25 mouse cellular contexts compared by ENCODE assay signal in genomic region chr3:104629810-104630209, GRCm38 (mm10). TPM values are rescaled to one million over a fixed set of nuclear protein-coding genes. Genes with fewer than 3 reads are reported as not detected.
DNase-seq lines count a peak whose midpoint lies in the region; ATAC-seq and TF ChIP-seq lines count a peak whose summit lies in the region.
"Had no signal": no experiment of that assay in that cellular context is flagged by ENCODE, and none has a peak within 500 bp of the region (broad histone marks: within the 10 kb centered on the region; RNA-seq: fewer than 3 reads in every experiment).

No protein-coding gene starts in this region.

- no peak overlapping the region for H3K9ac ChIP-seq in forebrain, embryonic 14.5 days (ENCODE audit: low read length)
- no peak overlapping the region for H3K9ac ChIP-seq in midbrain, postnatal 0 days (replicated peaks; ENCODE audit: low read length, poor library complexity, severe bottlenecking)
- H3K9ac ChIP-seq: embryonic facial prominence, embryonic 12.5 days; forebrain, embryonic 13.5 days; hindbrain, embryonic 15.5 days; liver, embryonic 14.5 days; lung, embryonic 15.5 days; neural tube, embryonic 12.5 days had no signal

- no peaks in the 10 kb centered on the region for H3K27me3 ChIP-seq in forebrain, embryonic 14.5 days (replicated peaks; ENCODE audit: control insufficient read depth, insufficient read depth, low read length)
- H3K27me3 ChIP-seq in forebrain, embryonic 10.5 days (ENCODE audit: poor library complexity, severe bottlenecking): no peaks in the 10 kb centered on the region
- no peaks in the 10 kb centered on the region for H3K27me3 ChIP-seq in midbrain, postnatal 0 days (ENCODE audit: insufficient read depth, low read length)
- H3K27me3 ChIP-seq: embryonic facial prominence, embryonic 12.5 days; forebrain, embryonic 13.5 days; hindbrain, embryonic 15.5 days; lung, embryonic 15.5 days; megakaryocyte, embryonic 14.5 days; neural tube, embryonic 12.5 days had no signal

- DNase-seq in forebrain, embryonic 14.5 days (ENCODE audit: low spot score): peak; percentile 21
- no peak for DNase-seq in forebrain, embryonic 10.5 days (ENCODE audit: extremely low spot score, low spot score)
- DNase-seq in layer of hippocampus, adult 2 months (ENCODE audit: low spot score in 2 of 2): no peak
- DNase-seq in layer of hippocampus, postnatal 25 days (ENCODE audit: extremely low spot score in 1 of 2, low spot score in 1 of 2): no peak
- DNase-seq in brain, adult 2 months (ENCODE audit: low read depth, low spot score): peak; percentile 55
- DNase-seq in midbrain, postnatal 0 days (ENCODE audit: low spot score): no peak
- no peak for DNase-seq in embryo, embryonic 11 days
- DNase-seq: cerebellum, adult 18-20 months; cerebellum, postnatal 25 days; gastrocnemius, postnatal 36 days; heart, postnatal 36 days; kidney, adult 9 months; kidney, postnatal 25 days; lung, postnatal 36 days; thymus, postnatal 14 days had no signal

- H3K9me3 ChIP-seq in forebrain, embryonic 14.5 days (replicated peaks; ENCODE audit: control insufficient read depth, low read length): no peaks in the 10 kb centered on the region
- no peaks in the 10 kb centered on the region for H3K9me3 ChIP-seq in forebrain, embryonic 10.5 days
- no peaks in the 10 kb centered on the region for H3K9me3 ChIP-seq in midbrain, postnatal 0 days (ENCODE audit: low read length)
- H3K9me3 ChIP-seq: embryonic facial prominence, embryonic 12.5 days; forebrain, embryonic 13.5 days; hindbrain, embryonic 15.5 days; lung, embryonic 15.5 days; megakaryocyte, embryonic 14.5 days; neural tube, embryonic 12.5 days had no signal

- no peaks in the 10 kb centered on the region for H3K36me3 ChIP-seq in forebrain, embryonic 14.5 days (ENCODE audit: control insufficient read depth, insufficient read depth, low read length)
- H3K36me3 ChIP-seq in forebrain, embryonic 10.5 days (replicated peaks): 0 out of 2 replicates have a peak, but pooled peaks cover 3% of the 10 kb centered on the region
- no peaks in the 10 kb centered on the region for H3K36me3 ChIP-seq in midbrain, postnatal 0 days (ENCODE audit: insufficient read depth, low read length)
- H3K36me3 ChIP-seq: embryonic facial prominence, embryonic 12.5 days; hindbrain, embryonic 15.5 days; lung, embryonic 15.5 days; neural tube, embryonic 12.5 days had no signal

- ATAC-seq in forebrain, embryonic 14.5 days: no peak
- 0 out of 2 replicates have a peak, but pooled peaks have one; percentile 31 for ATAC-seq in midbrain, postnatal 0 days (ENCODE audit: low FRiP score)
- ATAC-seq: CD4-positive, CD25-positive, alpha-beta regulatory T cell, adult 4 months; forebrain, embryonic 13.5 days; intestine, embryonic 16.5 days had no signal

- H3K4me1 ChIP-seq in forebrain, embryonic 14.5 days (ENCODE audit: control insufficient read depth, insufficient read depth, low read length): no peaks in the 10 kb centered on the region
- peaks cover 9% of the 10 kb centered on the region for H3K4me1 ChIP-seq in forebrain, embryonic 10.5 days
- no peaks in the 10 kb centered on the region for H3K4me1 ChIP-seq in midbrain, postnatal 0 days (ENCODE audit: insufficient read depth, low read length)
- H3K4me1 ChIP-seq: embryonic facial prominence, embryonic 12.5 days; forebrain, embryonic 13.5 days; hindbrain, embryonic 15.5 days; lung, embryonic 15.5 days; neural tube, embryonic 12.5 days had no signal

- H3K4me3 ChIP-seq in forebrain, embryonic 14.5 days (ENCODE audit: low read depth, low read length): no peak overlapping the region
- H3K4me3 ChIP-seq in forebrain, embryonic 10.5 days: no peak overlapping the region
- no peak overlapping the region for H3K4me3 ChIP-seq in layer of hippocampus, adult 2 months
- no peak overlapping the region for H3K4me3 ChIP-seq in midbrain, postnatal 0 days (ENCODE audit: low read depth, low read length)
- H3K4me3 ChIP-seq: embryonic facial prominence, embryonic 12.5 days; erythroblast, embryonic 14.5 days; forebrain, embryonic 13.5 days; hindbrain, embryonic 15.5 days; lung, embryonic 15.5 days; megakaryocyte, embryonic 14.5 days; neural tube, embryonic 12.5 days had no signal

- 5% methylated on average over 2 of the region's 2 CpGs for WGBS in forebrain, embryonic 14.5 days
- WGBS in forebrain, embryonic 10.5 days: 56% methylated on average over 2 of the region's 2 CpGs
- WGBS in midbrain, postnatal 0 days: 18% methylated on average over 2 of the region's 2 CpGs

- H3K4me2 ChIP-seq in forebrain, embryonic 14.5 days (ENCODE audit: low read length): no peak overlapping the region
- no peak overlapping the region for H3K4me2 ChIP-seq in midbrain, postnatal 0 days (ENCODE audit: low read depth, low read length, poor library complexity, severe bottlenecking)
- H3K4me2 ChIP-seq: embryonic facial prominence, embryonic 12.5 days; forebrain, embryonic 13.5 days; hindbrain, embryonic 15.5 days; lung, embryonic 15.5 days; neural tube, embryonic 12.5 days had no signal

- H3K27ac ChIP-seq in forebrain, embryonic 14.5 days (ENCODE audit: low read depth, low read length): no peak overlapping the region
- H3K27ac ChIP-seq in forebrain, embryonic 10.5 days: no peak overlapping the region
- peak overlapping the region; percentile 21; the same call in 1 of the 2 replicates for H3K27ac ChIP-seq in layer of hippocampus, adult 2 months
- H3K27ac ChIP-seq in midbrain, postnatal 0 days (ENCODE audit: low read depth, low read length): no peak overlapping the region
- H3K27ac ChIP-seq: embryonic facial prominence, embryonic 12.5 days; forebrain, embryonic 13.5 days; hindbrain, embryonic 15.5 days; liver, embryonic 14.5 days; lung, embryonic 15.5 days; neural tube, embryonic 12.5 days had no signal

- no peak for TF ChIP-seq CTCF in layer of hippocampus, adult 2 months (conservative IDR thresholded peaks at IDR 0.05)
- TF ChIP-seq CTCF in midbrain, postnatal 0 days (IDR thresholded peaks at IDR 0.05): no peak

RNA-seq across cellular contexts. Expression of gene Slc16a1, which starts 8.7 kb away (rescaled TPM):
- 18.1 and 21.2 TPM in 2 replicates for polyA plus RNA-seq in forebrain, embryonic 14.5 days (2014; fragmentation: Nextera tagmentation; extraction: Ambion mirVana)
- polyA plus RNA-seq in forebrain, embryonic 10.5 days (2016; fragmentation: Nextera tagmentation; extraction: Ambion mirVana): 57.3 and 60.0 TPM in 2 replicates
- 10 to 100 TPM; 20.8 to 22.0 TPM for total RNA-seq in layer of hippocampus, adult 2 months (2021)
- 10 to 100 TPM; 28.4 to 34.3 TPM for total RNA-seq in layer of hippocampus, postnatal 25 days (2021)
- total RNA-seq in midbrain, postnatal 0 days (2014; rRNA removed): 31.2 and 36.6 TPM in 2 replicates
- 19.1 and 20.5 TPM in 2 replicates for polyA plus RNA-seq in midbrain, postnatal 0 days (2015; fragmentation: Nextera tagmentation; extraction: Ambion mirVana)

Comparison
In these comparisons a context has a peak if more than half of its experiments do, and no peak if none do; other contexts are left out.
1. DNase-seq: peak in forebrain, embryonic 14.5 days (single experiment) and brain, adult 2 months (single experiment); none in forebrain, embryonic 10.5 days (single experiment), layer of hippocampus, adult 2 months (0 of 2), layer of hippocampus, postnatal 25 days (0 of 2), midbrain, postnatal 0 days (single experiment) and embryo, embryonic 11 days (single experiment).